Mouse (Mus musculus): ENCODE measurements around the gene Syt3.

The Syt3 gene

DNA sequence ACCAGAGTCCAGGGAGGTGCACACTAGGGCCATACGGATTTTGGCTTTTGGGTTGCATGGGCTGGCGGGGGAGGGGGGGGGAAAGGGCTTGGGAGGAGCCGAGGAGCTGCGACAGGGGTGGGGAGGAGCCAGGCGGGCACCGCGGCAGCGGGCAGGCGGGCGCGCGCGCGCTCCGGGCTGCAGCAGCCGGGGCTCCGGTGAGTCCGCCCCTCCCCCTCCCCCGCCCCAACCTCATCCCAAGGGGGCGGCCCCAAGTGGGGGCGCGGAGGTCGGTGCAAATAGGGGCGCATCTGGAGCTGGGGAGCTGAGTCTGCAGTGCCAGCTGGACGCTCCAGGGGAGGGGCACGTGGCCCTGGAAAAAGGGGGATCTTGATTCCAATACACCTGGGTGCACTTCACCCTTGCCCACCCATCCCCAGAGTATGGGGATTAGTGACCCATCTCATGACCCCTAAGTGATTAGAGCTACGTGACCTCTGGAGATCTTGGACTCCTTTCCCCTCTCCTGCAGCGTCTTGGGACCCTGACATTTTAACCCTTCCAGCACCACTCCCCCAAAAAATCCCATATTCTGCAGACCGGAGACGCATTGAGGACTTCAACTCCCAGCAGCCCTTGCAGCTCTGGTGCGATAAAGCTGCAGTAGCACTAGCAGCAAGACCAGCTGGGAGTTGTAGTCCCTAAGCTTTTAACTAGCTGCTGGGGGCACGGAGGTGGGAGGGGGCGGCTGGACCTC is at the start of gene Syt3:
TSS of gene Syt3 (plus strand) at position 123 of the 736 bp plus-strand sequence.
- DNase-seq (ENCODE audit: low spot score): peak; percentile 10

- no peak for DNase-seq (ENCODE audit: low spot score)
These were observed 49.8 kb upstream of the Syt3 start for GRCm38 (mm10) chr7:44334139-44334538.

GRCm38 (mm10) chr7:44335031-44335878 is 48.6 kb upstream of the Syt3 start:
- no peak for DNase-seq (ENCODE audit: low spot score)

DNA sequence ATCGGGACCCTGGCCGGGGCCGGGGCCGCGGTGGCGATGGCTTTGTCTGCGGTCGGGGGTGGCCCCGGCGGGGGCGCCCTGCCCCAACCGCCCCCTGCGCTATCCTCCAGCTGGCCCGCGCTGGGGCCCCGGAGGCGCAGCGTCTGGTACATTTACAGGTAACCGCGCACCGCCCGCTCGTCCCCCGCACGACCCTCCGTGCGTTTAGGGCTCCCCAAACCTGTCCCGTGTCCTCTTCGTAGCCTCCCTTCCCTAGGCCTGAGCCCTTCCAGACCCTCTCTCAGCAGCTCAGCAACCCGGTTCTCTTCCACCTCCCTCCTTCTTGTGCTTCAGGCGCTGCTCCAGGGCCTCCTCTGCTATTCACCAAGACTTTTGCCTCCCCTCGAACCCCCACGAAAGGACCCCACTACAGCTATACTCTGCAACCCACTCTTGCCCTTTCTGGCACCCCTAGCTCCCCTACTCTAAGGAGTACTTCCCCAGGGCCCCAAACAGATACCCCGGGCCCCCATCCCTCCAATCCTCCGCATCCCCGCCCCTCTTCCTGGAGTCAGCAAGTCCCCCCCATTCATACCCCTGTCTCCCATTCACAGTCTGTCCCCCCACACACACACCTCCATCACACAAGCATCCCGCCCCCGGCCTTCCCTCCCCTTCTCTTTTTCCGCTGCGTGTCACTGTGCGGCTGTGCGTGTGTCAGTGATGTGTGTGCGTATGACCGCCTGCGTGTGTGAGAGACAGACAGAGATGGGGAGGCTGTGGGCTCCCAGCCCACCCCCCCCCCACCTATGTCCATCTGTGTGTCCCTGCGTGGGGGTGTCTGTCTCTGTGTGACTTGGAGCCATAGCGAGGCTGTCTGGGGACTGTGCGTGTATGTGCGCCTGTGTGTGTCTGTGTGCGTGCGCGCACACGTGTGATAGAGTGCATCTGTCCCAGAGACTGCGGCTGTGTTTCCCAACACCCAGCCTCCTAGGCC is 47.6 kb upstream of the Syt3 start:
- DNase-seq (ENCODE audit: low spot score): no peak

GRCm38 (mm10) chr7:44337121-44337849 is 46.6 kb upstream of the Syt3 start:
- no peak for DNase-seq (ENCODE audit: low spot score)

GRCm38 (mm10) chr7:44340226-44340625 is 43.7 kb upstream of the Syt3 start:
- no peak for DNase-seq (ENCODE audit: low spot score)

DNA sequence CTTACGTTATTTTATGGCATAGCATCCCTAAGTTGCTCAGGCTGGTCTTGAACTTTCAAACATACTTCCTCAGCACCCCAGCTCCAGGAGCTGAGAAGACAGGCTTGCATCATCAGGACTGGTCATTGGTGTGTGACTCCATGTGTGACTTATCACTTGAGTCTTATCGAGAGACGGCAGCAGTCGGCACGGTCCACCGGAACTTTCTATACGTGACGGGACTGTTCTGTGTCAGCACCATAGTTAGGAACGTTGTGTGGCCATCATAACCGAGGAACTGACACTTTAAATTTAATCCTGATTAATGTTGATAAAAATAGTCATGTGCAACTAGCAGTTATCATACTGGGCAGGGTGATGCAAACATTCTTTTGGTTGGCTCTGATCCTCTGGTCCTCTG is 42.8 kb upstream of the Syt3 start:
- DNase-seq (ENCODE audit: low spot score): no peak

GRCm38 (mm10) chr7:44341714-44342113 is 42.2 kb upstream of the Syt3 start:
- DNase-seq (ENCODE audit: low spot score): no peak

DNA sequence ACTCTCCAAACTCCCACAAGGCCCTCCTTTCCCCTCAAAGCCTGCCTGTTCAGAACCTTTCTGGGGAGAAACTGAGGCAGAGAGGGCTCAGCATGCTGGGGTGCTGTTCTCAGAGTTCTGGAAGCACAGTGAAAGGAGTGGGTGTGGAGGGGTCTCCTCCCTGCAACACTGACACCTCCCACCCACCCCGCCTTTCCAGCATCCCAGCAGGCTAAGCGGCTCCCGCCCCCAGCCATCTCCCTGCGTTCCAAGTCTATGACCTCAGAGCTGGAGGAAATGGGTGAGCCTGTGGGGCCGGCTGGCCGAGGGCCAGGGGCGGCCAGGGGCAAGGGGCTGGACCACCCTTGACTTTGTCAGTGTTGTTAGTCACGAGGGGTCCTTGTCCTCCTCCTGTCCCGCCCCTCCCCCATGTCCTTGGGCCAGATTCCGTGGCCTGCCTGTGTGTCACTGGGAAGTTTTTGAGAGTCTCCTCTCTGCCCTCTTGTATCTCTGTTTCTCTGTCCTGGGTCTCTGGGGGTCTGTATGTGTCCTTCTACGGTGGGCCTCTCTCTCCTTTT is 40.4 kb upstream of the Syt3 start:
- no peak for DNase-seq (ENCODE audit: low spot score)

DNA sequence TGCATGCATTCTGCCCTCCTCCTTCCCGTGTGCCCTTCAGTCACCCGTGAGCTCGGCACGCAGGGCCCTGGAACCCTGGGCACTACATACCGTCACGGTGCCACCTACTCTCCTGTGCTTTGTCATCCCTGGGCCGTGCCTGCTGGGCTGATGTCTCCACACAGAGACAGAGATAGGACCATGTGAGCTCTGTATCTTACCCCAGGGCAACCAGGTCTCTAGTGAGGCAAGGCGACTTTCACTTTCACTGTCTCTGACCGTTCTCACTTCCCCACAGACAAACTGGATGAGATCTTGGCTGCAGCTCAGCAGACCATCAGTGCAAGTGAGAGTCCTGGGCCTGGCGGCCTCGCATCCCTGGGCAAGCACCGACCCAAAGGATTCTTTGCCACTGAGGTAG is 39.3 kb upstream of the Syt3 start:
- DNase-seq (ENCODE audit: low spot score): no peak

DNA sequence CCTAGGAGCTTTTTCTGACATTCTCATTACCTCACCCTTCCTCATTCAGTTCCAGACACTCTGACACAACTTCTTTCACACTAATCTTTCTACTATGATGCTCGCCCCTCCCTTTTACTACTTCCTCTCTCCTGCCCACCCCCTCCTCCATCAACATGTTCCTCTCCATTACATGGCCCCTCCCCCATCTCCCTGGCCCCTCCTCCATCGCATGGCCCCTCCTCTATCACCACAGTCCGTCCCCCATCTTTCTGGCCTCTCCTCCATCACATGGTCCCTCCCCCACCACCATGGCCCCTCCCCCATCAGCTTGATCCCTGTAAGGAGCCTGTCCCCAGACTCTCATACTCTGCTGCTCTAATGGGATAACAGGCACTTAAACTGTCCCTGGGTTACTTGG is 34.9 kb upstream of the Syt3 start:
- DNase-seq (ENCODE audit: low spot score): no peak

DNA sequence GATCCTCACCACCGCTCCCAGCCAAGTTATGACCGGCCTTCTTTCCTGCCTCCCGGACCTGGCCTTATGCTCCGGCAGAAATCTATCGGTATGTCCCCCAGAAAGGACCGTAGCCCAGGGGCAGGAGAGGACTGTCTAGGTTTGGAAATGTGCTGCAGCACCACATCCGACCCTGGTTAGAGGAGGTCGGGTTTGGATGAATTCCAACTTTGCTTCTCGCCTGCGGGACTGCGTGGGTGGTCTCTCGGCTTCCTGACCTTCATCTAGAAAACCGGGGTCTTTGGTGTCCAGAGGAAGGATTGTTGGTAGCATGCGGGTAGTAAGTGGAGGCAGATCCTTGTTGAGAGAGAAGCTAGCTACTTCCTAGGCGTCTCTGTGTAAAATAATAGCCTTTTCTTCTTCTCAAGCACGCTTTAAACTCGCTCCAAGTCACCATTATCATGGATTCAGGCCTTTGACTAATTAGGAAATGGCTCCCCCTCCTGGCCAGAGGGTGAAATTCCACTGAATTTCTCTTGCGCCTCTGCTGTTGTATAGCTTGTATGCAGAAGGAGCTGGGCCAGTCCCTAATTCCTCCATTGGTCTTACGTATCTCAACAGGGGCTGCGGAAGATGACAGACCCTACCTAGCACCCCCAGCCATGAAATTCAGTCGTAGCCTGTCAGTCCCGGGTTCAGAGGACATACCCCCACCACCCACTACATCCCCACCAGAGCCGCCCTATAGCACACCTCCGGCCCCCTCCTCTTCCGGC is 32.8 kb upstream of the Syt3 start:
- DNase-seq (ENCODE audit: low spot score): peak; percentile 79

DNA sequence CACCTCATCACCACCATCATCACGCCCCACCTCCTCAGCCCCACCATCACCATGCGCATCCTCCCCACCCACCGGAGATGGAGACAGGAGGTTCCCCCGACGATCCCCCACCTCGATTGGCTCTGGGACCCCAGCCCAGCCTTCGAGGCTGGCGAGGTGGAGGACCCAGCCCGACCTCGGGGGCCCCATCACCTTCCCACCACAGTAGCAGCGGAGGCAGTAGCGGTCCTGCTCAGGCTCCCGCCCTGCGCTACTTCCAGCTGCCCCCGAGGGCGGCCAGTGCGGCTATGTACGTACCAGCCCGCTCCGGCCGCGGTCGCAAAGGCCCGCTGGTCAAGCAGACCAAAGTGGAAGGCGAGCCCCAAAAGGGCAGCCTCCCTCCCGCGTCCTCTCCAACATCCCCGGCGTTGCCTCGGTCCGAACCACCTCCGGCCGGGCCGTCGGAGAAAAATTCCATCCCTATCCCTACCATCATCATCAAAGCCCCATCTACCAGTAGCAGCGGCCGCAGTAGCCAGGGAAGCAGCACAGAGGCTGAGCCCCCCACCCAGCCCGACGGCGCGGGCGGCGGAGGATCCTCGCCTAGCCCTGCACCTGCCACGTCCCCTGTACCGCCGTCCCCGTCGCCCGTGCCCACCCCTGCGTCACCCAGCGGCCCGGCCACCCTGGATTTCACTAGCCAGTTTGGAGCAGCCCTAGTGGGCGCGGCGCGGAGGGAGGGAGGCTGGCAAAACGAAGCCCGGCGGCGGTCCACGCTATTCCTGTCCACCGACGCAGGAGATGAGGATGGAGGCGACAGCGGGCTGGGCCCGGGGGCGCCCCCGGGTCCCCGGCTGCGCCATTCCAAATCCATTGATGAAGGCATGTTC is 31.8 kb upstream of the Syt3 start:
- DNase-seq (ENCODE audit: low spot score): no peak

DNA sequence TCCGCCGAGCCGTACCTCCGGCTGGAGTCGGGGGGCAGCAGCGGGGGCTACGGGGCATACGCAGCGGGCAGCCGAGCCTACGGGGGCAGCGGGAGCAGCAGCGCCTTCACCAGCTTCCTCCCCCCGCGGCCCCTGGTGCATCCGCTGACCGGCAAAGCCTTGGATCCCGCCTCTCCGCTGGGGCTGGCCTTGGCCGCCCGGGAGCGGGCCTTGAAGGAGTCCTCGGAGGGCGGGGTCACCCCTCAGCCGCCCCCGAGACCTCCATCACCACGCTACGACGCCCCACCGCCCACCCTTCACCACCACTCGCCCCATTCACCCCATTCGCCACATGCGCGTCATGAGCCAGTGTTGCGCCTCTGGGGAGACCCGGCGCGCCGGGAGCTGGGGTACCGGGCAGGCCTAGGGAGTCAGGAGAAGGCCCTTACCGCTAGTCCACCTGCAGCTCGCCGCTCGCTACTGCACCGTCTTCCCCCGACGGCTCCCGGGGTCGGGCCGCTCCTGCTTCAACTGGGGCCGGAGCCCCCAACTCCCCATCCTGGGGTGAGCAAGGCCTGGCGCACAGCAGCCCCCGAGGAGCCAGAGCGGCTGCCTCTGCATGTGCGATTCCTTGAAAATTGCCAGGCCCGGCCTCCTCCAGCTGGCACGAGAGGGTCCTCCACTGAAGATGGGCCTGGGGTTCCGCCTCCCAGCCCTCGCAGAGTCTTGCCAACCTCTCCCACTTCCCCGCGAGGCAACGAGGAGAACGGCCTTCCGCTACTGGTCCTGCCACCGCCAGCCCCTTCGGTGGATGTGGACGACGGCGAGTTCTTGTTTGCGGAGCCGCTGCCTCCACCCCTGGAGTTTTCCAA is 30.9 kb upstream of the Syt3 start:
- no peak for DNase-seq (ENCODE audit: low spot score)

GRCm38 (mm10) chr7:44353601-44354340 is 30.1 kb upstream of the Syt3 start:
- no peak for DNase-seq (ENCODE audit: low spot score)

DNA sequence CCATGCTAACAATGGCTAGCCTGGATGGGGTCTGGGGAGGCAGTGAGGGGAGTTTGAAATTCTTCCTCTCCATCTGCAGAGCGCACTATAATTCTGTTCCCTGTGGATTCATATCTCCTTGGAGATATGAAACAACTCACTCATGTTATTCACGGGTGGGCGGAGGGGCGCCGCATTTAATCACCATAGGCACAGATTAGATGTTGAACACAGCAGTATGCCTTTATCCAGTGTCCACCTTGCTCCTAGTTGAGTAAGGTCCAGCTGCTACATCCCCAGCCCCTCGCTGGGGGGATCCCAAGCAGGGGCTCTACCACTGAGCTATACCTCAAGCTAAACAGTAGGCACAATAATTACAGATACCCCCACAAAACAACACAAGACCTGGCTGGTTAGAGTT is 28.5 kb upstream of the Syt3 start:
- no peak for DNase-seq (ENCODE audit: low spot score)

DNA sequence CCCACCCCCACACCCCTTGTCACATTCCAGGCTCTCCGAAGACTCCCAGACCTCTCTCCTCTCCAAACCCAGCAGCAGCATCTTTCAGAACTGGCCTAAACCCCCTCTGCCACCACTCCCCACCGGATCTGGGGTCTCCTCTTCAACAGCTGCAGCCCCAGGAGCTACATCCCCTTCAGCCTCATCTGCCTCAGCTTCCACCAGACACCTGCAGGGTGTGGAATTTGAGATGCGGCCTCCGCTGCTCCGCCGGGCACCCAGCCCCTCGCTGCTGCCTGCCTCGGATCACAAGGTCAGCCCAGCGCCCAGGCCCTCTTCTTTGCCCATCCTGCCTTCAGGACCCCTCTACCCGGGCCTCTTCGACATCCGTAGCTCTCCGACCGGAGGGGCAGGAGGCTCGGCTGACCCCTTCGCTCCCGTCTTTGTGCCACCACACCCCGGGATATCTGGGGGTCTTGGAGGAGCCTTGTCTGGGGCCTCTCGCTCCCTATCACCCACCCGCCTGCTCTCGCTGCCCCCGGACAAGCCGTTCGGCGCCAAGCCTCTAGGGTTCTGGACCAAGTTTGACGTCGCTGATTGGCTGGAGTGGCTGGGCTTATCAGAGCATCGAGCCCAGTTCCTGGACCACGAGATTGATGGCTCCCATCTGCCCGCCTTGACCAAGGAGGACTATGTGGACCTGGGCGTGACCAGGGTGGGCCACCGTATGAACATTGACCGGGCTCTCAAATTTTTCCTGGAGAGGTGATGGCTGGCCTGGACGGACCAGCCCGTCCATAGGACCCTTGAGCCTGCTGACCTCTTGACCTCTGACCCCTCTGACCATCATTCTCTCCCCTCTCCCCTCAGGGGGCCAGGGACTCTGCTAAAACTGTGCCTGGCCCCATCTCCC is 27.1 kb upstream of the Syt3 start:
- no peak for DNase-seq (ENCODE audit: low spot score)

All from adipocyte (in vitro differentiated cells).